Mouse (Mus musculus) lung, embryonic 14.5 days (tissue): ENCODE data around the gene Thap4. TPM values are rescaled to one million over a fixed set of nuclear protein-coding genes. Genes with fewer than 3 reads are reported as not detected.
"Not testable (repeated sequence)": the region's sequence is repeated elsewhere in the genome, so short reads cannot be mapped to it uniquely, and the experiment has no call there.

ENCODE experiments used
- ATAC-seq: fragments of 200-750 bp; cut with Nextera tagmentation; 2 replicates; pipeline ENCODE4 v1.8.0; 2017; ENCODE audit warnings: mild to moderate bottlenecking, moderate TSS enrichment, moderate library complexity; ENCODE audit not compliant: insufficient read depth
- DNase-seq: peaks from one replicate; pipeline ENCODE4 v3.0.0-alpha.2; 2015
- H3K27ac ChIP-seq: fragments of 300-500 bp; sonication (generic); 2 replicates; pipeline ENCODE4 v1.5.1; 2014; ENCODE audit warnings: low read depth, mild to moderate bottlenecking, moderate library complexity
- H3K27me3 ChIP-seq: fragments of 300-500 bp; sonication (generic); 2 replicates; pipeline ENCODE4 v1.6.1; 2014; ENCODE audit warnings: low read length, control low read depth; ENCODE audit not compliant: insufficient read depth
- H3K36me3 ChIP-seq: fragments of 300-500 bp; sonication (generic); 2 replicates; pipeline ENCODE4 v1.6.1; 2014; ENCODE audit warnings: control low read depth; ENCODE audit not compliant: insufficient read depth
- H3K4me1 ChIP-seq: fragments of 300-500 bp; sonication (generic); 2 replicates; pipeline ENCODE4 v1.6.1; 2014; ENCODE audit warnings: antibody characterized with exemption, control low read depth; ENCODE audit not compliant: insufficient read depth
- H3K4me2 ChIP-seq: fragments of 300-500 bp; sonication (generic); 2 replicates; pipeline ENCODE4 v1.6.1; 2014; ENCODE audit warnings: mild to moderate bottlenecking
- H3K4me3 ChIP-seq: fragments of 300-500 bp; sonication (generic); 2 replicates; pipeline ENCODE4 v1.5.1; 2014; ENCODE audit warnings: low read depth, low read length
- H3K9ac ChIP-seq: fragments of 300-500 bp; sonication (generic); 2 replicates; pipeline ENCODE4 v1.6.1; 2014
- H3K9me3 ChIP-seq: fragments of 300-500 bp; sonication (generic); 2 replicates; pipeline ENCODE4 v1.6.1; 2016; ENCODE audit warnings: low read depth, low read length, control low read depth
- CTCF ChIP-seq: IDR thresholded peaks from 2 replicates; pipeline ENCODE4 v1.5.1; 2016; ENCODE audit warnings: antibody characterized with exemption, low read depth
- WGBS: fragments of 180-500 bp; shearing (Covaris S2); extraction: QIAGEN DNeasy Blood & Tissue Kit; methylation state at CpG from one replicate; pipeline ENCODE4 v1.1.7; 2014; 5-methylcytosine and 5-hydroxymethylcytosine counted together
- polyA plus RNA-seq: library from polyadenylated mRNA; unstranded; fragments of >200 nt; fragmentation: Nextera tagmentation; extraction: Ambion mirVana; gene quantifications from 2 replicates; pipeline ENCODE4 v1.2.1, GENCODE M21; 2014

The Thap4 gene
- polyA plus RNA-seq, 1 experiment from 2014 or later, result 52.7 TPM

- H3K36me3 ChIP-seq, result no peaks in the 10 kb centered on the region
These were observed 86.8 kb downstream of the Thap4 start for GRCm38 (mm10) chr1:93667760-93668400.

GRCm38 (mm10) chr1:93658559-93658958, 96.1 kb downstream of the Thap4 start, which contains the start of gene Stk25:
Gene Stk25, minus strand, starts transcription at chr1:93658659.
- DNase-seq, H3K36me3 ChIP-seq, H3K4me3 ChIP-seq, H3K4me1 ChIP-seq, H3K9ac ChIP-seq, H3K27ac ChIP-seq, H3K27me3 ChIP-seq, H3K9me3 ChIP-seq, H3K4me2 ChIP-seq, ATAC-seq: not testable (repeated sequence)

More at GRCm38 (mm10) chr1:93667760-93668400, 86.8 kb downstream of the Thap4 start:
- Histone ChIP-seq H3K27me3 (no peaks in the 10 kb centered on the region), H3K4me2 (peak overlapping the region; percentile 23), H3K4me1 (no peaks in the 10 kb centered on the region), H3K9ac (no peak overlapping the region), H3K27ac (peak overlapping the region; percentile 88), H3K4me3 (no peak overlapping the region), H3K9me3 (no peaks in the 10 kb centered on the region)
- TF ChIP-seq CTCF, result no peak
- DNase-seq (peak; percentile 53), ATAC-seq (peak; percentile 51)
- 25% methylated on average over 13 of the region's 13 CpGs for WGBS

- H3K9me3 ChIP-seq, result no peaks in the 10 kb centered on the region
- H3K4me1 ChIP-seq, result no peaks in the 10 kb centered on the region; the same call in 1 of the 2 replicates
- no peak overlapping the region for H3K4me2 ChIP-seq
- DNase-seq (no peak), ATAC-seq (no peak)
- WGBS, result 70% methylated on average over 5 of the region's 5 CpGs
- H3K27ac ChIP-seq, result no peak overlapping the region
- no peak overlapping the region for H3K9ac ChIP-seq
- TF ChIP-seq CTCF, result no peak
- H3K36me3 ChIP-seq, result no peaks in the 10 kb centered on the region
- no peaks in the 10 kb centered on the region for H3K27me3 ChIP-seq
- H3K4me3 ChIP-seq, result no peak overlapping the region
These were observed 97.7 kb downstream of the Thap4 start for GRCm38 (mm10) chr1:93657025-93657360.

GRCm38 (mm10) chr1:93656325-93657024, 98.2 kb downstream of the Thap4 start:
- Histone ChIP-seq H3K9ac (no peak overlapping the region), H3K4me2 (no peak overlapping the region), H3K27me3 (no peaks in the 10 kb centered on the region), H3K4me3 (no peak overlapping the region), H3K9me3 (no peaks in the 10 kb centered on the region), H3K4me1 (no peaks in the 10 kb centered on the region; the same call in 1 of the 2 replicates), H3K27ac (no peak overlapping the region), H3K36me3 (no peaks in the 10 kb centered on the region)
- WGBS, result 51% methylated on average over 7 of the region's 7 CpGs
- no peak for ATAC-seq
- TF ChIP-seq CTCF, result no peak
- no peak for DNase-seq

GRCm38 (mm10) chr1:93654798-93655197, 99.9 kb downstream of the Thap4 start:
- ATAC-seq, result no peak
- 51% methylated on average over 2 of the region's 2 CpGs for WGBS
- H3K27ac ChIP-seq, result no peak overlapping the region

GRCm38 (mm10) chr1:93654275-93654674, 100.4 kb downstream of the Thap4 start:
- no peaks in the 10 kb centered on the region for H3K27me3 ChIP-seq
- WGBS, result 27% methylated on average over 2 of the region's 2 CpGs
- TF ChIP-seq CTCF, result no peak
- no peaks in the 10 kb centered on the region for H3K36me3 ChIP-seq
- ATAC-seq (no peak), DNase-seq (no peak)
- H3K4me2 ChIP-seq, result no peak overlapping the region
- H3K4me3 ChIP-seq, result no peak overlapping the region
- no peaks in the 10 kb centered on the region for H3K4me1 ChIP-seq
- no peak overlapping the region for H3K27ac ChIP-seq
- H3K9me3 ChIP-seq, result no peaks in the 10 kb centered on the region
- H3K9ac ChIP-seq, result no peak overlapping the region

More at GRCm38 (mm10) chr1:93654798-93655197, 99.9 kb downstream of the Thap4 start:
- no peak overlapping the region for H3K4me2 ChIP-seq
- no peak for TF ChIP-seq CTCF
- no peaks in the 10 kb centered on the region for H3K9me3 ChIP-seq
- no peaks in the 10 kb centered on the region for H3K4me1 ChIP-seq
- no peak overlapping the region for H3K4me3 ChIP-seq
- H3K27me3 ChIP-seq, result no peaks in the 10 kb centered on the region
- no peak for DNase-seq
- H3K36me3 ChIP-seq, result no peaks in the 10 kb centered on the region
- no peak overlapping the region for H3K9ac ChIP-seq

Other genes with a start within 250 kb of the Thap4 start
- gene Farp2, start 242.8 kb downstream of the Thap4 start, polyA plus RNA-seq, result 6.8 TPM in 2 replicates
- 180 and 181 TPM in 2 replicates for gene Stk25, start 96.2 kb downstream of the Thap4 start, polyA plus RNA-seq
- 81.4 and 90.1 TPM in 2 replicates for gene Bok, start 69.2 kb downstream of the Thap4 start, polyA plus RNA-seq
- gene Atg4b, start 3.4 kb downstream of the Thap4 start, polyA plus RNA-seq, result 92.2 and 94.0 TPM in 2 replicates
- gene Dtymk, start 47.1 kb upstream of the Thap4 start, polyA plus RNA-seq, result 286 and 295 TPM in 2 replicates
- gene Ing5, start 49.1 kb upstream of the Thap4 start, polyA plus RNA-seq, result 22.7 and 24.8 TPM in 2 replicates
- 11.0 and 11.1 TPM in 2 replicates for gene D2hgdh, start 70.0 kb upstream of the Thap4 start, polyA plus RNA-seq
- gene Gal3st2, start 106.4 kb upstream of the Thap4 start, polyA plus RNA-seq, result not detected in 2 replicates
- not detected in 2 replicates for gene Gal3st2b, start 163.4 kb upstream of the Thap4 start, polyA plus RNA-seq
- not detected in 2 replicates for gene Gal3st2c, start 235.6 kb upstream of the Thap4 start, polyA plus RNA-seq